Mouse (Mus musculus): Measurements from ENCODE around the gene Top2b. TPM values are rescaled to one million over a fixed set of nuclear protein-coding genes. Genes with fewer than 3 reads are reported as not detected.

Top2b gene
- total and polyA plus RNA-seq, 3 experiments = 32.4 to 74.0 (median 62.4) TPM

GRCm38 (mm10) chr14:16372761-16373160 lies 7.8 kb downstream of the Top2b start:
- no peaks in the 10 kb centered on the region for H3K9me3 ChIP-seq (replicated peaks; ENCODE audit: low read length)
- H3K27me3 ChIP-seq (replicated peaks) = no peaks in the 10 kb centered on the region
- no peak overlapping the region for H3K27ac ChIP-seq (ENCODE audit: insufficient read depth, low read depth)
- no peak overlapping the region for H3K9ac ChIP-seq (ENCODE audit: insufficient read depth, low read depth)
- in situ Hi-C loops (cut with MboI; ENCODE audit: low pct_ligation_motif_present, low pct_unique_long_range_greater_than_20kb, low sequenced_read_pairs) (no loop called here), dilution Hi-C loops (cut with MboI; ENCODE audit: extremely low pct_ligation_motif_present, extremely low pct_unique_long_range_greater_than_20kb, low sequenced_read_pairs) (no loop called here)
- H3K4me2 ChIP-seq (ENCODE audit: insufficient read depth, low read depth, poor library complexity, severe bottlenecking) = no peak overlapping the region
- TF ChIP-seq ETS1 (conservative IDR thresholded peaks at IDR 0.05; ENCODE audit: low read depth, low read length) (no peak), GABPA (IDR thresholded peaks at IDR 0.05; ENCODE audit: insufficient replicate concordance, low read depth, low read length) (no peak), RCOR1 (conservative IDR thresholded peaks at IDR 0.05; ENCODE audit: low read depth, low read length) (no peak), RAD21 (IDR thresholded peaks at IDR 0.05; ENCODE audit: low read depth, low read length) (no peak), CHD1 (IDR thresholded peaks at IDR 0.05; ENCODE audit: low read depth, low read length) (no peak), NRF1 (IDR thresholded peaks at IDR 0.05; ENCODE audit: low read depth, low read length) (no peak), JUND (conservative IDR thresholded peaks at IDR 0.05; ENCODE audit: low read depth, low read length) (no peak), PAX5 (IDR thresholded peaks at IDR 0.05; ENCODE audit: low read length) (no peak), SIN3A (IDR thresholded peaks at IDR 0.05; ENCODE audit: low read length) (no peak), MAX (IDR thresholded peaks at IDR 0.05; ENCODE audit: low read length) (no peak), IRF4 (IDR thresholded peaks at IDR 0.05; ENCODE audit: low read depth, low read length) (no peak), TBP (conservative IDR thresholded peaks at IDR 0.05; ENCODE audit: low read depth, low read length) (no peak), MAFK (IDR thresholded peaks at IDR 0.05; ENCODE audit: insufficient replicate concordance, low read length) (no peak), ZKSCAN1 (IDR thresholded peaks at IDR 0.05; ENCODE audit: borderline replicate concordance, low read depth, low read length) (no peak), HCFC1 (IDR thresholded peaks at IDR 0.05; ENCODE audit: low read depth, low read length) (no peak), ZMIZ1 (IDR thresholded peaks at IDR 0.05; ENCODE audit: low read depth, low read length) (no peak), MAZ (IDR thresholded peaks at IDR 0.05; ENCODE audit: low read depth, low read length) (no peak), USF2 (conservative IDR thresholded peaks at IDR 0.05; ENCODE audit: low read depth, low read length) (no peak), KAT2A (IDR thresholded peaks at IDR 0.05; ENCODE audit: insufficient replicate concordance, low read length) (no peak)
- peaks cover 4 to 9% of the 10 kb centered on the region in 2 experiments for H3K36me3 ChIP-seq (replicated peaks in 1 of 2; ENCODE audit: control insufficient read depth in 1 of 2, insufficient read depth in 1 of 2, low read length in 1 of 2)
- H3K79me2 ChIP-seq (replicated peaks; ENCODE audit: control insufficient read depth, extremely low read depth, insufficient read depth, poor library complexity, severe bottlenecking) = peaks cover 20% of the 10 kb centered on the region
- no peak for DNase-seq (ENCODE audit: extremely low read depth)
- peaks cover 0 to 24% of the 10 kb centered on the region in 2 experiments; a peak in 1 of 4 replicates for H3K4me1 ChIP-seq (ENCODE audit: control insufficient read depth in 1 of 2, insufficient read depth in 2 of 2)
- H3K4me3 ChIP-seq (replicated peaks in 1 of 3; ENCODE audit: low read depth in 2 of 3, low read length in 2 of 3, poor library complexity in 1 of 3) = no peak overlapping the region

- H3K4me1 ChIP-seq (ENCODE audit: control insufficient read depth in 1 of 2, insufficient read depth in 2 of 2) = peaks cover 0 to 29% of the 10 kb centered on the region in 2 experiments; a peak in 2 of 4 replicates
- no peak overlapping the region for H3K9ac ChIP-seq (ENCODE audit: insufficient read depth, low read depth)
- TF ChIP-seq POLR2A (IDR thresholded peaks at IDR 0.05; ENCODE audit: low read depth, low read length) (no peak), UBTF (IDR thresholded peaks at IDR 0.05; ENCODE audit: low read depth, low read length) (no peak), RAD21 (IDR thresholded peaks at IDR 0.05; ENCODE audit: low read depth, low read length) (no peak), IRF4 (IDR thresholded peaks at IDR 0.05; ENCODE audit: low read depth, low read length) (no peak), BHLHE40 (IDR thresholded peaks at IDR 0.05; ENCODE audit: low read depth, low read length) (no peak), RCOR1 (conservative IDR thresholded peaks at IDR 0.05; ENCODE audit: low read depth, low read length) (no peak), ZNF384 (IDR thresholded peaks at IDR 0.05; ENCODE audit: low read depth, low read length) (no peak), CHD1 (IDR thresholded peaks at IDR 0.05; ENCODE audit: low read depth, low read length) (no peak), NRF1 (IDR thresholded peaks at IDR 0.05; ENCODE audit: low read depth, low read length) (no peak), MAX (IDR thresholded peaks at IDR 0.05; ENCODE audit: low read length) (no peak), JUND (conservative IDR thresholded peaks at IDR 0.05; ENCODE audit: low read depth, low read length) (no peak), NELFE (IDR thresholded peaks at IDR 0.05; ENCODE audit: low read depth, low read length) (no peak), TBP (conservative IDR thresholded peaks at IDR 0.05; ENCODE audit: low read depth, low read length) (no peak), SMC3 (IDR thresholded peaks at IDR 0.05; ENCODE audit: low read depth, low read length) (no peak), E2F4 (IDR thresholded peaks at IDR 0.05; ENCODE audit: insufficient replicate concordance, low read depth, low read length) (no peak), CTCF (conservative IDR thresholded peaks at IDR 0.05 in 1 of 2, IDR thresholded peaks at IDR 0.05 in 1 of 2; ENCODE audit: low read depth in 2 of 2, low read length in 2 of 2) (no peak), MEF2A (IDR thresholded peaks at IDR 0.05; ENCODE audit: borderline replicate concordance, low read depth, low read length) (no peak), POLR2AphosphoS2 (IDR thresholded peaks at IDR 0.05; ENCODE audit: low read depth, low read length) (no peak), ZKSCAN1 (IDR thresholded peaks at IDR 0.05; ENCODE audit: borderline replicate concordance, low read depth, low read length) (no peak), ZC3H11A (IDR thresholded peaks at IDR 0.05; ENCODE audit: low read depth, low read length) (no peak)
- peaks cover 18% of the 10 kb centered on the region for H3K79me2 ChIP-seq (replicated peaks; ENCODE audit: control insufficient read depth, extremely low read depth, insufficient read depth, poor library complexity, severe bottlenecking)
- H3K9me3 ChIP-seq (replicated peaks; ENCODE audit: low read length) = no peaks in the 10 kb centered on the region
- H3K36me3 ChIP-seq (replicated peaks in 1 of 2; ENCODE audit: control insufficient read depth in 1 of 2, insufficient read depth in 1 of 2, low read length in 1 of 2) = peaks cover 4 to 9% of the 10 kb centered on the region in 2 experiments
- H3K4me2 ChIP-seq (ENCODE audit: insufficient read depth, low read depth, poor library complexity, severe bottlenecking) = no peak overlapping the region
- H3K4me3 ChIP-seq (replicated peaks in 1 of 3; ENCODE audit: low read depth in 2 of 3, low read length in 2 of 3, poor library complexity in 1 of 3) = no peak overlapping the region
- in situ Hi-C loops (cut with MboI; ENCODE audit: low pct_ligation_motif_present, low pct_unique_long_range_greater_than_20kb, low sequenced_read_pairs) = no loop called here
- no peaks in the 10 kb centered on the region for H3K27me3 ChIP-seq (replicated peaks)
- no peak overlapping the region for H3K27ac ChIP-seq (ENCODE audit: insufficient read depth, low read depth)
- DNase-seq (ENCODE audit: extremely low read depth) = no peak
- dilution Hi-C loops (cut with MboI; ENCODE audit: extremely low pct_ligation_motif_present, extremely low pct_unique_long_range_greater_than_20kb, low sequenced_read_pairs) = no loop called here
Observed at GRCm38 (mm10) chr14:16373190-16373589, 8.2 kb downstream of the Top2b start.
